Mouse (Mus musculus) cerebellum, adult 11 months (tissue): ENCODE data around the gene Plcb3.
A peak's percentile ranks its signal among the peaks of the same experiment; 100 is the strongest.

Source experiments
- DNase-seq: peaks from one replicate; pipeline ENCODE4 v3.0.0; 2022

The Plcb3 gene

GRCm38 (mm10) chr19:6937541-6938465 lies 38.5 kb downstream of the Plcb3 start:
- peak; percentile 69 for DNase-seq

- no peak for DNase-seq
Measured at GRCm38 (mm10) chr19:6936299-6936698, 40.0 kb downstream of the Plcb3 start.

DNA sequence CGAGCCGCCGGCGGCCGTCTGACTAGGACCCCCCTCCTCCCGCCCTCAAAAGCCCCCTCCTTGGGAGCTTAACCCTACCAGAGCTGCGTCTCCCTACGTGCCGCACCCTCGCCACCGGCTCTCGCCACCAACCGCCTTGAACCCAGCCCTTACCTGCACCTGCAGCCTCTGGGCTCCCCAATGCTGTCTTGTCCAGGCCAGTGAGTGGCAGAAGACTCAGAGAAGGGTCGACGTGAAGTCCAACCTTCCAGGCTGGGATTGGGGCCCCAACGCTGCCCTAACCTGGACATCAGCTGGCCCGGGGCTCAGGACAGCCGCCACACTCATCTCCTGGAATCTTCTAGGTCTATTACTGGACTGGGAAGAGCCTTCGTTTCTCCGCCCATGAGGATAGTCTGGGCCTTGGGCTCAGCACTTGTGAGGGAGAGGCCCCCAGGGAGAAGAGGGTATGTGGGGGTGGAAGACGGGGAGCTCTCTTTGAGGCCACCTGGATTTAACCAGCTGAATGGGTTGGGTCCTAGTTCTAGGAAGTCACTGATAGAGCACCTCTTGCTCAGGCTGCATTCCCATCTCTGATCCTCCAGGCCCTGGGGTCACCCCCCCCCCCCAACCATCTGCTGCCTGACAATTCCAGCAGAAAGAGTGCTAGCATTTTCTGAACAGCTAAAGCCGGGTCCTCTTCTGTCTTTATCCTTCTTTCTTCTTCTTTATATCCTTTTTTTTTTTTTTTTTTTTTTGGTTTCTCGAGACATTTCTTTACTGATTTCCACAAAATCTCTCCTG lies 41.9 kb downstream of the Plcb3 start, which contains the start of gene Kcnk4:
Gene Kcnk4, minus strand, starts transcription at position 321 of the 783 bp plus-strand sequence.
- no peak for DNase-seq

DNA sequence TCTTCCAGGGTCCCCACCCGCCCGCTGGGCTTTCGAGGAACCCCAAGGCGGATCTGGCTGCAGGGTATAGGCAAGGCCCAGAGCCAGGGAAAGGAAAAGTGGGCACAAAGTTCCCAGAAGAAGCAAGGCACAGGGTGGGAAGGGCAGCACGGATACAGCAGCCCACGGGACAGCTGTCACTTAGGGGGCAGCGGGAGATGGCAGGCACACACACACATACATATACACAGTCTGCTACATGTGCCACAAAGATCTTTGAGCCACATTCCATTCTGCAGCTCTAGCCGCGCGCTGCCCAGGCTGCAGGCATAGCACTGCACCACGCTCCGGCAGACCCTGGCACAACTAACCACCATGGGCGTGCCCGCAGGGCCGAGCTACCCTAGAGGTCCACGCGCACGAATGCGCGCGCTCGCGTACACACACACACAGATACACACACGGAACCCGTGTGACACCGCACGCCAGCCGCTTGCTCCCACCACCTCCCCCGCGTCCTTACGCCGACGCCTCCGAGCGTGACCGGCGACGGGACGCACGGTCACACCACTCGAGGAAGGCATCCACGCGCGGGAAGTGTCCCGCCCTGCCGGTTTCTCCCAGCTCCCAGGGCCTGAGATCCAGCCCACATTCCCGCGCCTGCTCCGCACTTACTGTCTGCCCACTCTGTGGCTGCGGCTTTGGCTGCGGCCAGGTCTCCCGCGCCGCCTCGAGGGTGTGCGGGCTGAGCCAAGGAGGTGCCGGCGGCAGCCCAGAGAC lies 42.7 kb downstream of the Plcb3 start:
- peak; percentile 70 for DNase-seq

DNA sequence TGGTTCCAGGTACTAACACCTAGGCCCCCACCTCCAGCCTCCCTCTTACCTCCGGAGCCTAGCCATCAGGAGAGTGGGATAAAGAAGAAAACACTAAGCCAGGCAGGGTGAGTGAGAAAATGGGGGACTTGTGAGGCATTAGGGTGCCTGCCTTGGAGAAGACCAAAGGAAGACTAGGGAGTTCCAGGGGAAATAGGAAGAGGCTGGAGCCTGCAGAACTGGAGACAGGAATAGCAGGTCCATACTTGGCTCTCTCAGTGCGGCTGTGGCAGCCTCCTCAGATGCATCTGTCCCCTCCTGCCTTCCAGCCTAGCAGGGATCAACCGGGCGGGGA lies 43.2 kb downstream of the Plcb3 start:
- no peak for DNase-seq

DNA sequence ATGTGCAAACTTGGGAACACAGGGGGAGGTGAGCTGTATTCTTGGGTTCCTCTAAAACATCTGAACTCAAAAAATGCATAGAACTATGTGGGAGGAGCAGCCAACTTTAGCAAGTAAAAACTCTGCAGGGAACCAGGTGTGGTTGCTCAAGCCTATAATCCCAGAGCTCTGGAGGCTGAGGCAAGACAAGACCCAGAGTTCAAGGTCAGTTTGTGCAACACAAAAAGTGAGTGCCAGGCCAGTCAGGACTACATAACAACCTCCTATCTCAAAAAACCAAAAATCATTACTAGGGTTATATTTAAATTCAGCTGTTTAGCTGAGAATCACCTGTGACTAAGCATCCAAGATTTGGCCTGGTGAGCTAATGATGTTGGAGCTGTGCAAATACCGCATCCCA lies 44.3 kb downstream of the Plcb3 start:
- no peak for DNase-seq

DNA sequence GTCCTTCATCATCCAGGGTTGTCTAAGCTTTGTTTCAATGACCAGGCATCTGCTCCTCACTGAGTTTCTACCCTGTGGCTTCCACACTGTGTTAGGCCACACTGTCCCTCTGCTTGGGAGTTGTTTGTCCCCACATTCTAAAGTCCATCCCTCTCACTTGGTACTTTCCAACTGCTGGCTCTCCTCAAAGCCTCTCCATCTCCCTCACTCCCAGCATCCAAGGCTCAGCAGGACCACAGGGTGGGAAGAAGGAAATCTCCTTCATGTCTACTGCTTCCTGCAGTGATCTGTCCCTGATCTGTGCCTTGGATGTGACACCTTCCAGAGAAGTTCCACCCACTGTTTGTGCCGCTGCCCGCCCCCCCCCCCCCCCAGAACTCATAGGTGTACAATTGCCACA lies 45.3 kb downstream of the Plcb3 start:
- no peak for DNase-seq

GRCm38 (mm10) chr19:6928080-6928479 lies 48.2 kb downstream of the Plcb3 start:
- no peak for DNase-seq

DNA sequence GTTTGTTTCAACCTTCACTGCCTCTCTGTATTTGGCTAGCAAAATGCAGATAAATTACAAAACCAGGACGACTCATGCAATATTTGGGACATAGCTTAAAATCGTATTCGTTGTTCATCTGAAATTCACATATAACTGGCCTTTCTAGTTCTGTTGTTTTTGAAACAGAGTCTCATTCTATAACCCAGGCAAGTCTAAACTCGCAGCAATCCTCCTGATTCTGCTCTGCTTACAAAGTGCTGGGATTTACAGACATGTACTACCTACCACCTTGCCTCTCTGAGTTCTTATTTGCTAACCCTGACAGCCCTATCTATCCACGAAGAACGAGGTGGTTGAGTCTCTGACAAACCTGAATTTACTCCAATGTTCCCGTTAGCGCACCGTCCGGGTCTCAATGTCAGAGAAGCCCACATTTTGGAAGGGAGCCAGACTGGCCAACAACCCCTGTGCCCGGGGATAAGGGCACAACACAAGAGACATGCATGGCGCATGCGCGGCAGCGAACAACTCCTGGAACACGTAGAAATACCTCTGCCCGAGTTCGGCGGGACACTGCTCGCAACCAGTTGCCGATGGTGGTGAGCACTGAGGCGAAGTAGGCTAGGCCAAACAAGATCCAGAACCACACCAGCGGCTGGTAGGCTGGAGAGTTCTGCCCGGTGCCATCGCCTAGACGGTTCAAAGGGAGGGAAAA lies 49.6 kb downstream of the Plcb3 start:
- DNase-seq = no peak

GRCm38 (mm10) chr19:6925611-6926329 lies 50.5 kb downstream of the Plcb3 start:
- DNase-seq = no peak

DNA sequence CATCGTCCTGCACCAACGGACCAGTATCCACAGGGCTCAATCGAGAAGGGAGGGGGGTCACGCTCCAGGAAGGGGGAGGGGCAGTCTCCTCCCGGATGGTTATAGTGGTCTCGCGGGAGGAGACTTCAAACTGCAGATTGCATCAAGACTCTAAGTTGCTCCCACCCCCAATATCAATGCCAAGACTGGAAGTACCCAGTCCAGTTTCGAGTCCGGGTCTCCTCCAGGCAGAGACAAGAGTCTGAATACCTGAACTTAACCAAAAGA lies 51.0 kb downstream of the Plcb3 start, which contains the start of gene Catsperz:
Gene Catsperz, minus strand, starts transcription at position 74 of the 267 bp plus-strand sequence.
- no peak for DNase-seq

- DNase-seq = peak; percentile 87
Measured at GRCm38 (mm10) chr19:6924461-6925306, 51.6 kb downstream of the Plcb3 start.

- no peak for DNase-seq
Measured at GRCm38 (mm10) chr19:6922901-6923735, 53.2 kb downstream of the Plcb3 start.

GRCm38 (mm10) chr19:6921647-6922567 lies 54.4 kb downstream of the Plcb3 start, which contains the start of gene Esrra:
TSS of gene Esrra (minus strand) at chr19:6921813.
- peak; percentile 100 for DNase-seq

GRCm38 (mm10) chr19:6920741-6921636 lies 55.3 kb downstream of the Plcb3 start:
- DNase-seq = peak; percentile 72

GRCm38 (mm10) chr19:6919876-6920740 lies 56.2 kb downstream of the Plcb3 start:
- peak; percentile 58 for DNase-seq

DNA sequence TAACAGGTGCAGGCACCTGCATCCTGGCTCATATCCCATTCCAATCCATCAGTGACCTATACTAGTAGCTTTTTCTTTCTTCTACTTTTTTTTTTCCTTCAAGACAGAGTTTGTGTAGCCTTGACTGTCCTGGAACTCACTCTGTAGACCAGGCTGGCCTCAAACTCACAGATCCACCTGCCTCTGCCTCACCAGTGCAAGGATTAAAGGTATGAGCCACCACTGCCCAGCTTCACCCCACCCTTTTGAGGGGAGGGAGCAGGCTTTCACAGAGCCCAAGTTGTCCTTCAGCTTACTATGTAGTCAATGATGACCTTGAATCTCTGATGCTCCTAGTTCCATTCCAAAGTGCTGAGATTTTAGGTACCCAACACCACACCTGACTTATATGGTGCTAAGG lies 56.8 kb downstream of the Plcb3 start:
- DNase-seq = no peak
